Mouse (Mus musculus): ENCODE results near the gene Lect2.

The Lect2 gene

DNA sequence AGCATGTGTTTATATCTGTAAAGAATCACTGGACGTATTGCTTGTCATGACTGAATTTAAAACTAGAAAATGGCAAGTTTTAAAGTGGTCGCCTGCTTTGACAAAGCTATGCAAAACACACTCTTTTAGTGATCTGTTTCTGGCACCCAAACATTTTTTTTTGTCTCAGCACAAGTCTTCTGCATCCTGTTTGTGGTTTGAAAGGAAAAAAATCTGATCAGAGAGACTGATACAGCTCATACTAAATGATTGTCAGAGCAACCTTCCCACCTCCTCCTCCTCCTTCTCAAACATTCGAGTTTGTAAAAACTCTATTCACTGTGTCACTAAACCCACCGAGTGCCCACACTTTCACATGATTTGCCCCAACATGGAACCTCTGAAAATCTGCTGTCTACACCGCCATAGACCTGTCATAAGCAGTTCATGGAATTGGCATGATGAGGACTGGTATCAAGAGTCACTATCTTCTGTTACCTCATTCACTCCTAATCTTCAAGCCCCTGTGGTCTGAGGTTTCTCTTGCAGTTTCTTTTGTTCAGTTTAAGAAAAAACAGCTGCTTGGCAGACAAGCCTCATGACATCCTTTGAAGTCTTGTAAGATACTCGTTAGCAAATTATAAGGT lies 41.3 kb downstream of the Lect2 start:
- DNase-seq (ENCODE audit: inconsistent ontology term): no peak

DNA sequence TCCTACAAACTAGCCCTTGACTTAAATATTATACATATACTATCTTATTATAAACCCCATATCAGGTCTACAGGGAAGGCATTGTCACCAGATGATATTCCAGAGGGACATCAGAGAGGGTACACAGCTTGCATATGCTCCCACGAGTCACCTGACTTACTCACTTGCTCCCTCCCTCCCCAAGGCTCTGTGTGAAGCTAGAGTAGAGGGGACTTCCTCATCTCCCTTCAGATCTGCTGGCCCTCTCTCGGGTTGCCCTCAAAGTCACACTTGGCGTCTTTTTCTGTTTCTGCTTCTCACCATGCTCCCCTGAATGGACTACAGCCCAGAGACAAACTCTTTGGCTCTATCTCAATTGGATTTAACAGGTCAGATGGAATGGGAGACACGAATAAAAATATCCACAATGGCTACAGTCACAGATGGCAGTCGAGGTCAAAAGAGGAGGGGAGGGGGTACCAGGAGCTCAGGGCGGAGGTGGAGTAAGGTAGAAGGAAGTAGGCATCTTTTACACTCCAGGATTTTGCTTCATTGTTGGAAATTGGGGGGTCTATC lies 46.4 kb downstream of the Lect2 start:
- no peak for DNase-seq (ENCODE audit: inconsistent ontology term)

DNA sequence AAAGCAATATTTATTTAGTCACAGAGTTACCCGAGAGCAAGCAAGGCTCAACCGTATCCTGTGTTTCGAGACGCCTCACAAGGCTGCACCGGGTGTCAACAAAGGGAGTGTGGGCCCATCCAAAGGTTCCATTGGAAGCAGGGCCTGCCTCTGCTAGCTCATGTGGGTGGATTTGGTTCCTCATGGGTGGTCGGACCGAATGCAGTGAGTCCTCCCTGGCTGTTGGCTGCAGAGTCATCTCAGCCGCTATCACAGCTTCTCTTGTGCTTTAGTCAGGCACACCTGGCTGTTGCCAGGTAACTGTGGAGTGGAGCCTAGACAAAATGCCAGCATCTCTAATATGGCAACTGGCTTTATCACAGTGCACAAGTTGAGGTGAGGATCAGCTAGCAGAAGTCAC lies 47.7 kb downstream of the Lect2 start:
- no peak for DNase-seq (ENCODE audit: inconsistent ontology term)

DNA sequence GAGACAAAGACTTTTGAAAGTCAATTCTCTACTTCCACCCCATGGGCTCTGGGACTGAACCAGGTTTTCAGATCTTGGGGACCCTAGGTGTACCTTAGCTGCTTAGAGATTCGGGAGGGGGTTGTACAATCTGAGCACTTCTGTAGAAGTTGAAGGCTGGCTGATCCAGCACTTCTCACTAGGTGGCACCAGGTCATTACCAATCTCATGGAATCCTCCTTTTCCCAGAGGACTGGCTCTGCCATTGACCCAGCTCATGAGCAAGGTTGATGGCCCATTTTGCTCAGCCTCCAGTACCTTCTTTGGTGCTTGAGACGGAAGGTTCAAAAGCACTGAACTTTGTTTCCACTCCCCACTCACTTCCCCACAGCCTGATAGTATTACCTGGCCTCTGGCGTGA lies 48.2 kb downstream of the Lect2 start:
- DNase-seq (ENCODE audit: inconsistent ontology term): no peak

DNA sequence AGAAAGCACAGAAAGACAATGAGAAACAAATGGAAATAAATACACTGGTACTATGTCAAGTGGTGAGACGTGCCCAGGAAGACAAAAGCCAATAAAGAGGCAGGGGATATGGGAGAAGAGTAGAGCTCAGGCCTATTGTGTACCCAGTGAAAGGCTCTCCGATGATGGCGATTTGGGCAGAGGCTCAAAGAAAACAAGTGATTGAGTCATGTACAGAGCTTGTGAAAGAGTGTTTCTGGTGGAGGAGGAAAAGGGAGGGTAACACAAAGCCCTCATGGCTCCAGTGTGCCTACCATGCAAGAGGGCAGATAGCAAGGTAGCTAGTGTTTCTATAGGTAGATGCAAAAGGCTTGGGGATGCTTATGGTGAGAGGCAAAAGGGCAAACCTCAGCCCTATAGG lies 53.9 kb downstream of the Lect2 start:
- peak; percentile 42 for DNase-seq (ENCODE audit: inconsistent ontology term)

Measured in Muller cell, postnatal 12 days (primary cell).